Mouse (Mus musculus) cerebellum, adult 9-11 months (tissue): ENCODE results near the gene Spon1.

Experiments used
- DNase-seq: peaks from one replicate; pipeline ENCODE4 v3.0.0; 2022

Gene Spon1

GRCm38 (mm10) chr7:113780286-113780685 lies 14.5 kb downstream of the Spon1 start:
- DNase-seq: no peak

GRCm38 (mm10) chr7:113791991-113792390 lies 26.2 kb downstream of the Spon1 start:
- DNase-seq: no peak

DNA sequence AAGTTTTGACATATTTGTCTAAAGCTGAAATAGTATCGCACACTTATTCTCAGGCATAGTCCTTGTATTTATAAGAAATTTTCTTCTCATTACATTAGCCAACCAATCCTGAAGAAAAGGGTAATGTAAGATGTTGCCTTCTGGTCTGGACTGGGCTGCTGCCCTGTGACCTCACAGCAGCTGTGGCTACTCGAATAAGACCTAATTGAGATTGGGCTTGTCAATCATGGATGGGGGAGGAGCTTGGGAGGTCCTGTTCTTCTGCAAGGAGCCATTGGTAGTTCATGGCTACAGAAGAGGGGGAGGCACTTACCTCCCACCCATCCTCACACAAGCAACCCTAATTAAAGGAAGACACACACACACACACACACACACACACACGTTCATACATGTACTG lies 27.1 kb downstream of the Spon1 start:
- DNase-seq: no peak

DNA sequence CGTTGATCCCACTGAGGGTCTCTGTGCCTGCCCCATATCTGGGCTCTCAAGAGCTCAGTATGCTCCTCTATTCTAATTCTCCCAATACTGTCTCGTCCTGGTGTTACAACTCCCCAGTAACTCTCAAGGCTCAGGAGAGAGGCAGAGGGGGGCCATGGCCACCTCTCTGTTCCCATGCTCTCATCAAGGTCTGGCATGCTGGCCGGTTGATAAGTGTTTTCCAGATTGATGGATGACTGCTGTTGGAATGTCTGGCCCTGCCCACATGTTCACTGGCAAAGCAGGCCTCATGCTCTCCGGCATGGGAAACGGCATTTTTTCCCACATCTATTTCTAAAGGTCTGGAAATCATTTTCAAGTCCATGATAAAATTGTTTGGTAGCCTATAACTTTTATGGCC lies 29.4 kb downstream of the Spon1 start:
- no peak for DNase-seq

DNA sequence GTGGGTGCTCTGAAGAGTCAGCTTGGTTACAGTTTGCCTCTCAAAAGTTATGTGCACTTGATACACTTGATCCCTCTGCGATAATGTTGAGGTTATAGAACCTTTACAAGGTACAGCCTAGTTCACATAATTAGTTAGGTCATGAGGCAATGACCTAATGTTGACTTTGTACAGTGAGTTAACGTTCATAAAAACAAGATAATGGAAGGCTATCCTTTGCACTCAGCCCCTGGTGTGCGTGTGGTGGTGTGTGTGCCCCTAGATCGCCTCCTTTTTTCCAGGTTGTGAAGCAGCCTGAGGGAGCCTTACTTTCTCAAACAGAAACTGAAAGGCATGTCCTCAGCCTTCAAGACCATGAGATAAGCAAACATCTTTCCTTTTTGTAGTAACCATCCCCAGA lies 31.3 kb downstream of the Spon1 start:
- no peak for DNase-seq

DNA sequence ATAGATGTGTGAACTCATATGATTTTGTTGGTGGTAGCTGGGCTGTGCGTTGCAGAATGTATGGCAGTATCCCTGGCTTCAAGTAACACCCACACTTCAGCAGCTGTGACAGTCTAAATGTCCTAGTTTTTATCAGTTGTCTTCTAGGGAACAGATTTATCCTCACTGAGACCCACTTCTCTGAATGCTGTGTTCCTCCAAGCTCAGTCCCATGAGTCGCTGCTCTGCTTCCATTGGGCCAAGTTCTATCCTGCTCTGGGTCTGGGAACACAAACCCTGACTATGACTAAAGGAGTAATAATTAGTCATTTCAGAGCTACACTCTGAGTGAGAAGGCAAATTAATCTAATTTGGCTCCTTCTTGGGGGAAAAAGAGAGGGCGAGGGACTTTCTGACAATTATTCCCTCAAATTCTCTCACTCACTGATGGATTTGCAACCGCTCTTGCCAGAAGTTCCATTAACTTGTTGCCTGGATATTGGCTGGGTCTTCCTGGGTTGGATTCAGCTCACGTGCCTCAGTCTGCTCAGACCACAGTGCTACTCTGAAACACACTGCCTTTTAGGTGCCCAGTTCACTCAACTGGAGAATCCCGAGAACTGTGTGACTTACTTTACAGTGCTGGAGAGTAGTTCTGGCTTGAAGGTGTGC lies 32.9 kb downstream of the Spon1 start:
- no peak for DNase-seq

DNA sequence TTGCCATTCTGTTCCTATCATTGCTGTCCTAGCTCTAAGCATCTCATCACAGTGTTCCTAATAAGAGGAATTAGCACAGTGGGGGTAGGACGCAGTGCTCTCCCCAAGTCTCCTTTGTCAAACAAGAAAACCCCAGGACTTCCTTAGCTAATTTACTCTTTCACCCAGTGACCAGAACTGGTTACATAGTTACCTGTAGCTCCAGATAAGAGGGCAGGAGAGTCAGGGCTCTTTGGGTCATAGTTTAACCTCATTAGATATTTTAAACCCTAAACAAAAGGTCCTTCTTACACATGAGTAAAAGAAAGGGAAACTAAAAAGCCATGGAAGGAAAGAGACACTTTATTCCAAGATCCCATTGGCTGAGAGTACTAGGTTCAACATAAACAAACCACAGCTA lies 44.0 kb downstream of the Spon1 start:
- DNase-seq: no peak

DNA sequence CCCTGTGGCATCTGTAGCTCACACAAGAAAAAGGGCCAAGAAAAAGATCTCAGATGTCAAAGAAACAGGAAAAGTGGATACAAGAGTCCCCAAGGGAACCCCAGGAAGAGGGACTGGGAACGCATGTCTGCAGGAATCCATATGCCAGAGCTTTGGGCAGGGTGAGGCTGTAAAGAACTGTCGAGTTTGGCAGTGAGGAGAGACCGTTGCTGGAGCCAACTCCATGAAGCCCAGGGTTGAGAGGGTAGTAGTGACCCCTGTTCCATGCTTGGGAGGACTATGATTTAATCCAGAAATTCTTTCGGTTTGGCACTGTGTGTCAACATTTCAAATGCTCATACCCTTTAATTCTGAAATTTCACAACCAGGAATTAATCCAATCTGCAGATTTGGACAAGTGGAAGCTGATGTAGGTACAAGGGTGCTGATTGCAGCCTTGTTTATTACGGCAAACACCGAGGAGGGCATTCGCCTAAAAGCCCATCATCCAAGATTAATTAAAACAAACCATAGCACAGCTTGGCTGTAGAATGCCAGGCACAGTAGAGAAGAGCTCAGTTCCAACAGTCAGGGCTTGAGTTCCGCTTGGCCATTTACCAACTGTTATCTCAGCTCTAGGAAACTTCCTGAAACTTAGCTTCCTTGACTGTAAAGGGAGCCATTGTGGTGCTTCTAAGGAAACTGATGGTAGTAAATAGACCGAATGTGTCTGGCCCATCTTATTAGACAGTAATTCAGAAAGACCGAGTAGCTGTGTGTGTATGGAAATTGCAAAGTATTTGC lies 45.8 kb downstream of the Spon1 start:
- peak; percentile 47 for DNase-seq

- DNase-seq: no peak
Measured at GRCm38 (mm10) chr7:113814101-113814779, 48.4 kb downstream of the Spon1 start.

DNA sequence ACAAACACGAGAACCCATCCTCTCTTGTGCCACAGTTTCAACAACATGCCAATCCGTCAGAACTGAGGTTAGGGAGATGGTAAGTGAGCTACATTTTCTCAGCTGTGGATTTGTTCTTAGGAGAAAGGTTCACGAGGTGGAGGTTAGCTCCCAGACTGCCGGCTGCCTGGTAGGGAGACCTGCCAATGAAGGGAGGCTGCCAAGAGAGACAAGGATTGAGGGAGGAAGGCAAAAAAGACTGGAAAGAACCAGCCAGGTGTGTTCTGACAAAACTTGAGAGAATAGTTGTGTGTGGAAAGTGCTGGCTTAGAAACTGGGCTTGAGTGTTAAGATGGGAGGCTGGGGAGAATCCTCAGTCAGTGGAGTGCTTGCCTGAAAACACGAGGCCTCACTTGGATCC lies 49.9 kb downstream of the Spon1 start:
- peak; percentile 53 for DNase-seq

- no peak for DNase-seq
Measured at GRCm38 (mm10) chr7:113816827-113817334, 51.1 kb downstream of the Spon1 start.

GRCm38 (mm10) chr7:113818116-113818515 lies 52.3 kb downstream of the Spon1 start:
- no peak for DNase-seq

- peak; percentile 60 for DNase-seq
Measured at GRCm38 (mm10) chr7:113820213-113820612, 54.4 kb downstream of the Spon1 start.

DNA sequence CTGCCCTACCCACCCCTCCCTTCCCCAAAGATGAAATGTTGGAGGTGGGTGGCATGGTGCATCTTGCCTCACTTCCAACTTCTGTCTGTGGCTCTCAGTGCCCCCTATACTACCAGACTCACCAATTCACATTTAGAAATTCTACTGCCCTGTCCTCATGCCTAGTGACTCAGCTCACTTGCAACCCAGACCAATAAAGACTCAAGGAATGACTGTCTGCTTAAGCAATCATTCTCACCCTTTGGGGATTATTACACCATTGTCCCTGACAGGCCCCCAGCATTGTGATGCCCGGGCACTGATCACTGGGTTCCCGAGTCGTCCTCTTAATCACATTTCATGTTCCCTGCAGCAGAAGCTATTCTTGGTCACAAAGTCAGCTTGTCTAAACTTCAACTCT lies 57.2 kb downstream of the Spon1 start:
- no peak for DNase-seq

- DNase-seq: peak; percentile 75
Measured at GRCm38 (mm10) chr7:113824651-113825050, 58.9 kb downstream of the Spon1 start.

- DNase-seq: no peak
Measured at GRCm38 (mm10) chr7:113825498-113826205, 59.9 kb downstream of the Spon1 start.

DNA sequence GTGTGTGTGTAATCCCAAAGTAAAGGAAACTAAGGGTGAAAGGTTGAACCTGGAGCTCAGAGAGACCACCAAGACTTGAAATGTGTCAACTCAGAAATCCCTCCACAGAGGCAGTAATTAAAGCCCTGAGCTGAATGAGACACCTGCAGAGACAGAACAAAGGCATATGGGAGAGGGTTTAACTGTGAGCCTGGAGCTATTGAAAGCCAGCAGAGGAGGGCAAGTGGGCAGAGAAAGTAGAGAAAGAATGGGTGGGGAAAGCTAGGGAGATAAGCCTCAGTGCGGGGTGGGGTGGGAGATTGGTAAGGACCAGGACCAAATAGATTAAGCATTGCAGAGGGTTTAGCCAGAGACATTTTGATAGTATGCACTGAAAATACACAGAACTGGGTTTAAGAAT lies 60.7 kb downstream of the Spon1 start:
- no peak for DNase-seq

DNA sequence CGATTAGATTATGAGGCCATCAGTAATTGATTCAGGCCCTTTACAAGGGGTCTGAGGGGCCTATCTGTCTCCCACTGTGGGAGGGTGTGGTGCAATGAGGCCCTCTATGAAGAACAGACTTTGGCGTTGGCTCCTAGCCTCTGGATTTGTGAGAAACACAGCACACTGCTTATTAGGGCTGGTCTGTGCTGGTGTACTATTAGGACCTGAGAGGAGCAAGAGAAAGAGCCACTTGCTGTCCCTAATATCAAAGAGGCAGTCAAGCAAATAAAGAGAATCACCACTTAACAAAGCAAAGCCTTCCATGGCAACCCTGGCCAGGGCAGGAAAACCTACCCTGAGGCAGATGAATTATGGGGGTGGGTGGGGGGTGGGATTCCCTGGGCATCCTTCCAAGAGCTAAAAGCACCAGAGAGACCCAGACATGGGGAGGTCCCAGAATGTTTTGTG lies 62.3 kb downstream of the Spon1 start:
- DNase-seq: no peak

DNA sequence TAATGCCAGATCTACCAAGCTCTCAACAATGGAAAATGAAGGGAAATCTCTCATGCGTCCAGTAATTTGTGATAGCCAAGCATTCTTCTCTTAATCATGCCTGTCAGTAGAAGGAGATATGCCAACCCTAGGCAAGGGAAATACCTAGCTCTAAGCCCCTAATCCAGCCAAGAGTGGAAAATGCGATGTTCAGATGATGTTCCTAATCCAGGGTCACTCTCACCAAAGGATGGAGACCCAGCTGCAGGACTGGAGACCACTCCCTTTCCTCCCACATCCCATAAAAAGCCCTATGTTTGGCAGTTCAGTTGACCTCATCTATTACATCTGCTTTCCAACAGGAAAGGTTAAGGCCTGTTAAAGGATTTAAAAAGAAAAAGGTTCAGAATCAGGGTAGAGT lies 62.8 kb downstream of the Spon1 start:
- no peak for DNase-seq

DNA sequence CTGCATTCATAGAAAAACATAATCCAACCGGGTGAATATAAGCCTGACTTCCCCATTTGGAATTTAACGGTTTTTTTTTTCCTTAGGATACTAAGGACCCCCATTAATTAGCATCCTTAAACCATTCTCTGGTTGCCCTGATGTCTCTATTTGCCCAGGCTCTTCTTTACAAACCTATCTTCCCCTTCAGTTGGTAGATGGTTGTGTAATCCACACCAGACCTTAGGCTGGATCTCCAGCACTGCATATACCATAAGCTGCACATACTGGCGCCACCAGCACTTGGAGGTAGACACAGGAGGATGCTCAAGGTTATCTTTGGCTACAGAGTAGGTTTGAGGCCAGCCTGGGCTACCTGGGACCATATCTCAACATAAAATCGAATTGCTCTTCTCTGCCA lies 71.4 kb downstream of the Spon1 start:
- no peak for DNase-seq

GRCm38 (mm10) chr7:113839431-113839830 lies 73.6 kb downstream of the Spon1 start:
- DNase-seq: no peak

DNA sequence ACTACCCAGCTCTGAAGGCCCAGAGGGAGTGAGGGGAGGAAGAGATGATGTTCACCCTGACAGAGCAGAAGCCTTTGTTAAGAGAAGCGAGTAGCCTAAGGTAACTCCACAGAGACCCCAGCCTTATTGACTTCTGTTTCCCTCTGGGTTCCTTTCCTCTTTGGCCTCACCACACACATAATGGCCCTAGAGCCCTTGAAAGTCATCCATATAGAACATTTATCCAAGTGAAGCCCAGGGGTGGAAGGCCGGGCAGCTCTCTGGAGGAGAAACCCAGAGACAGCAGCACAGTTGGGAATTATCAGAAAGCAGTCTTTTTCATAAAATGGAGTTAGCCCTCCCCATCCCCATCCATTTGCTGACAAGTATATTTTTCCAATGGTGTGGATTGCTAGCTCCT lies 75.7 kb downstream of the Spon1 start:
- DNase-seq: no peak

DNA sequence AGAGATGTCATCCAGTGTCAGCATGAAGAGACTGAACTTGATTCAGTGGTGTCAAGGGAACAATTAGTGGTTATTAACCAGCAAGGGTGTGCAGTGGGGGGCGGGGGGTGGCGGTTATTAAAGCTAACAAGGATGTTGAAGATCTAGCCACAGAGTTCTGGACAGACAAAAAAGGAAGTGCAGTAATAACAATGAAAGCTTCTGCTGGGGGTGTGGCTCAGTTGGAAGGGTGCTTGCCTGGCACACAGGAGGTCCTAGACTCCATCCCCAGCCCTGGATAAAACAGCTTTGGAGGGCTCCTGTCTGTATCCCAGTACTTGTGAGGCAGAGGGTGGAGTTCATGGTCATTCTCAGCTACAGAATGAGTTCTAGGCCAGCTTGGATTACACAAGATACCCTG lies 77.4 kb downstream of the Spon1 start:
- DNase-seq: no peak
